Mouse (Mus musculus) hindlimb bud, embryonic 11.5 days (tissue): ENCODE results near the gene Cox8b.
"Not testable (repeated sequence)": the region's sequence is repeated elsewhere in the genome, so short reads cannot be mapped to it uniquely, and the experiment has no call there.

Experiments used
- DNase-seq: peaks from one replicate; pipeline ENCODE4 v3.0.0-alpha.2; 2012; ENCODE audit warnings: low read depth, low spot score; ENCODE audit errors: extremely low spot score

Cox8b gene

DNA sequence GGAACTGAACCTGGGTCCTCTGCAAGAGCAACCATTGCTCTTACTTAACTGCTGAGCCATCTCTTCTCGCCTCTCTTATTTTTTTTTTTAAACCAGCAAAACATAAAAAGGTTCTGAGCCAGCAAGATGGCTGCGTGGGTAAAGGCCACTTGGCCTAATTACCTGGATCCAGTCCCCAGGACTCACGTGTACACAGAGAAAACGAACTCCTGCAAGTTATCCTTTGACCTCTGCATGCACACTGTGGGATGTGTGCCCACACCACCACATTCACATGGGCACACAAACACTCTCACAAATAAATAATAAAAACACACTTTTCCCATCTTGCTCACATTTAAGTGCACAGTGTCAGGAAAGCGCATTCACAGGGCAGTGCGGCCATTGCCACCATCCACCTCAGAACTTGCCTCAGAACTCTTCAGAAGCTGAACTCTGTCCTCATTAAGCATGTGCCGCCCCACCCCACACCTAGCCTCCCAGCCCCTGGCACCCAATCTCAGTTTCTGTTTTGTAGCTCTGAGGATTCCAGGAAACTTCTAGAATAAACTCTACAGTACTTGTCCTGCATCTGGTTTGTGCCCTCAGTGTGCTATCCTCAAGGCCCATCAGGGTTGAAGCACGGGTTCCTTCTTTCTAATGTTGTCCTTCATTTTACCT is 13.9 kb upstream of the Cox8b start:
- no peak for DNase-seq

DNA sequence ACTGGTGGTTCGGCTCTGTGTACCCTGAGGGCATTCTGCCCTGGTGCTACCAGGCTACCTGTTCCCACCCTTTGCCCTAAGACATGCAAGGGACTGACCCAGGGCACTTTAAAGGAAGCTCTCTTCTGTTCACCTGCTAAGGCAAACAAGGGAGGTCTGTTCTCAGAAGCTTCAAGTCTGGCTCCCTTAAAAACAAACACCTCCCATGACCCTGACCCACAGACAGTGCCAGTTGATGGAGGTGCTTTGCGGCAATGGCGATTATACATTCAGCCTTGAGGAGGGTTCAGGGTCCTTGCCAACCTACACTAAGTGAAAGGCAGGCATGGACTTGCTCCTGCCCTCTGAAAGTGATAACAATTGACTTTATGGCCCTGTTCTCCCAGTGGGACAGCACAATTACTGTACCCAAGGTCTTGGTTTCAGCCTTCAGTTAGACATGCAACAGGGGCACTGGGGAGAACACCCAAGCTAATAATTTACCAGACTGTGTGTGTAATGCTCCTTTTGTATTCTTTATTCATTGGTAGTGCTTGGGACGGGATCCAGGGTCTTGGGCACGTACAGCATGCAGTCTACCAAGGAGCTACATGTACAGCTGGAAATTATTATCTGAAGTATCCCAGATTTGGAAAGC is 12.7 kb upstream of the Cox8b start:
- no peak for DNase-seq

DNA sequence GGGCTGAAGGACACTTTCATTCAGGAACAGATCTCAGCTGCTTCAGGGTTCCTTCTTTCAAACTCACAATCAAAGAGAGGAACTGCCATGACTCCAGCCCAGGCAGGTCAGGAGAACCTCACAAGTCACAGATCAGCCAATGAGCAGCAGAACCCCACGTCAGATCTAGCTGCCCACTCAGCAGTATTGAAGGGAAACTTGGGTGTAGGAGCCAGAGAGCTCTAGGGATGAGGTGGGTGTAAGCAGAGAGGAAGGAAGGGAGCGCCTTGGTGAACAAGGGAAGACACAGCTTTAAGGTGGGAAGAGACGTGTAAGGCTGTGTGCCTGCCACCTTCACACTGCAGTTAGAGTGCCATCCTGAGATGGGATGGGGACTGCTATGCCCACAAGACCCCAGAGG is 12.0 kb upstream of the Cox8b start:
- no peak for DNase-seq

DNA sequence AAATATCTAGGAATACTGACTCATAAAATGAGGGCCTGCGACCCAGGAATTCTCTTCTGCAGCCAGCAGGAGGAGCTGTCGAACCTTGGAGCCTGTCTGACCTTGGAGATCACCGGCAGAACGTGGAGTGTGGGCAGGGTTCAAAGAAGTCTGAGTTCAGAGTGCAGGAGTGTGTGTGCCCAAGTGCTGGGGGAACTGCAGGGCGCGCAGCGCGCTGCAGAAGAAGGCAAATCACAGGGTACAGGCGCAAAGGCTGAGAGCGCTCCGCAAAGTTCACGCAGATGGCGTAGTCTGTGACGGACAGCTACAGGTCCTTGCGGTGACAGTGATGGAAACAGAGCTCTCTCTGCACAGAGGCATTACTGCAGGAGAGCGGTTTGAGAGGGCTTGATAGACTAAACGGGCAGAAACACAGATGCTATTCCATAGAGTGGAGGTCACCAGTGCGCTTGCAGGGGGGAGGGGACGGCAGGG is 8.4 kb upstream of the Cox8b start:
- peak; percentile 80 for DNase-seq

DNA sequence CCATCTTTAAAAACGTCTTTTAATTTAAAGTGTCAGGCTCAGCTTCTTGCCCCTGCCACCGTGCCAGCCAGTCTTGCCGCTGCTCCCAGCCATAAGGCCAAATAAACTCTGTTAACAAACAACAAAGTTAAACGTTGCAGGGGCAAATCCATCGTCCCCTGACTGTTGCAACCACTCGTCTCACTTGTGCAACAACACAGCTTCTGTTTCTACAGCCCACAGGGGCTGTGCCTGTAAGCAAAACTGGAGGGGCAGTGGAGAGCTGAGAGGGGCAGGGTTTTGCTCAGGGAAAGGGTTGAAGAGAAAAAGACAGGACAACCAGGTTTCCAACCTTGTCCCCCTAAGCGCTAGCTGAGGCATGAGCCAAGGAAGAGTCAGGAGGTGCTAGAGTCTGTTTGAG is 7.9 kb upstream of the Cox8b start:
- no peak for DNase-seq

DNA sequence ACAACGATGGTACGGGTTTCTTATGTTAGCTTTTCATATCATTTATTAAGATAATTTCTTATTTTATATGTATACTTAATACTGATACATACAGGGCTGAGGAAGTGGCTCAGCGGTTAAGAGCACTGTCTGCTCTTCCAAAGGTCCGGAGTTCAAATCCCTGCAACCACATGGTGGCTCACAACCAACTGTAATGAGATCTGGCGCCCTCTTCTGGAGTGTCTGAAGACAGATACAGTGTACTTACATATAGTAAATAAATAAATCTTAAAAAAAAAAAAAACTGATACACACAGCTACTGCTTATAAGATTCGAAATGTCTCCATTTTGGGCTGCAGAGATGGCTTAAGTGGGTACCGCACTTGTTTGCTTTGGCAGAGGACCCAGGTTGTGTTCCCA is 7.5 kb upstream of the Cox8b start:
- DNase-seq: no peak

DNA sequence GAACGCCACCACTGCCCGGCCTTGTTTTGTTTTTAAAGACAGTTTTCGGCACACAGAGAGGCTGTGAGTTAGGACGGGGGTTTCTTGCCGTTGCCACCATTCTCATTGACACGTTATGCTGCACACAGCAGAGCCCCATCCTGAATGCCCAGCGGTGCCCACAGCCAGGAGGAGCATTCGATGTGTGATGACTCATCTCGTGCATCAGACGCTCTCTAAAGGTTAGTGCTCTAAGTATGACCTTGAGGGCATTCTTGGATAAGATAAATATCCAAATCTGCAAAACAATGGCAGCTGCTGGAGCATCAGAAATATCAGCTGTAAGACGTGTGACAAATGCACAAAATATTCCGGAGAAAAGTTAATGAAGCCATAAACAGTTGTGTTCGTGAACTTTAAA is 6.9 kb upstream of the Cox8b start:
- no peak for DNase-seq

DNA sequence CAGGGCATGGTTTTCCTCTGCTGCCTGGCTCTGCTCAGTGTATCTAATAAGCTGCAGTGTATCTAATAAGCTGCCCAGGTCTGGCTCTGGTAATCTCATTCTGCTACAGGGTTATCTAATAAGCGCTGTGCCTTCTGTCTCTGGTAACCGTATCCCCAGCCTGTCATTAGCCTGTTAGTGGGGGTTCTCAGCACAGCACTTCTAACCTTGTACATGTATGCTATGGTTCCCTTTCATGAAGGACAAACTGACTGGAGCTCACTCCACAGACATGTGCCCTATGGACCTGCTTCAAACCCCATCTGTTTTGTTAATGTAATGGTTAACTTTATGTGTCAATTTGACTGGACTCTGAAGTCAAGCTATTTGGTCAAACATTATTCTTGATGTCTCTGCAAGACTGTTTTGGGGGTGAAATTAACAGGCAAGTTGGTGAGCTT is 5.4 kb upstream of the Cox8b start:
- DNase-seq: no peak

DNA sequence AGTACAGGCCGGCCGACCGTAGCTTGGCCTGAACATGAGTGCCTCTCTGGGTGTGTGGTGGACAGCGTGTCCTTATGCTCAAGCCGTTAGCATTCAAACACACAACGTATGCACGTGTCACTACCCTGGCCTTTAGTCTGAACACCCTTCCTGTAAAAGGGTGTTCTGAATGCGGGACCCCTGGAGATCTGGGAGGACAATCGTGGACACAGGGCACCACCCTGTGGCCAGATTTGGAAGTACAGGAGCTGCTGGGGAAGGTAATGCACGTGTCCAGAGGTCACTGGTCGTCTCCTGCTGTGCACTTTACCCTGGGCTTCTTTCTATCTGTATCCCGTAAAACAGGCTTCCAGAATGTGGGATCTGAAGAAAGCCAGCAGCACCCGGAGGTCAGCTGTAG is 3.0 kb upstream of the Cox8b start:
- DNase-seq: no peak

DNA sequence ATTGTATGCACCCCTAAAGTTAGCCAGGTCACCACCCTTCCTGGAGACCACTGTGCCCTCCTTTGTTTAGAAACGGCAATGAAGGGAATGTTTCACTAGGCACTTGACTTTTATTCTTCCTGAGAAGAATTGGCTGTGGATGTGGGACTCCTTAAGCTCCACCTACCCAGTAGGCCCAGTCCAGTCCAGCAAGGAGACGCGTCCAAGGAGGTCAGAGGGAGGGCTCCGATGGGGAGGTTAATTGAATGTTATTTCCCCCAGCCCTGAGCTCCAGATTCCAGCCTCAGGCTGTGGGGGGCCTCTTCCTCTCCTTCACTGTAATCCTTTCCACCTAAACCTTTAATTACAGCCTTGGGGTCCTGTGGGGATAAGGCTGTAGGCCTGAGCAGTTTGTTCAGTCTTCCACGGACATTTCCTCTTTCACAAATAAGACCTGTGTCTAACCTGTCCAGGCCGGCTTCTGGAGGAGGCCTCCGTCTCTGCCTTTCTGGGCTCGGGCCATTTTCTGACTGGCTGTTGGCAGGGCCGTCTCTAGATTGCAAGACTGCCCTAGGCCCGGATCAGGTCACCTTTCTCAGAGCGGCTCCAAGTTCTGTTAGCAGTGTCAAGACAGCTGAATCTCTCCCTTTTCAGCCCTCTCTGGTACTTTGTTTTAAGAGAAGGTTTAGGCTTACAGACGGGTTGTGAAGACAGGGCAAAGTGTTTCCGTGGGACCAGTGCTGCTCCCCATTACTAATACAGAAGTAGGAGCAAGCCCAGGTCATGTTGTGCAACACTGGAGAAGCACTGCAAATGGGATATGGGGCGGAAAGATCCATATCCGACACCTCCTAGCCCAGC is 2.0 kb upstream of the Cox8b start:
- DNase-seq: no peak

DNA sequence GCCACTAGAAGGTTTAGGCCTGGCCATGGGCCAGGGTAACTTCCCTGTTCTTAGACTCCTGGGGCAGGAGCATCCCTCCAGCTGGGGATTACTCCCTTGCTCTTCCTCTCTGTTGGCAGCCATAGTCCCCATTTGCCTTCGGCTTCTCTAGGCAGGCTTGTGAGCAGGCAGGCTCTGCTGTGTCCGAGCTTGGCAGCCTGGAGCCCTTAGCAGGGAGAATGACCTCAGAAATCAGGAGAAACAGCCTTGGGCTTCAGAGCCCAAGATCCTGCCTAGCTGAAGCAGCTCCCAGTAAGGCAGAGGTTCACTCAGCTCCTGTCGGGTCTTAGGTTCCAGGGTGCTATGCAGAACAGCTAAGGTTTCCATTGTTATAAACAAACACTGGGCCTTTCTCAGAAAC is 1.1 kb downstream of the Cox8b start:
- DNase-seq: no peak

DNA sequence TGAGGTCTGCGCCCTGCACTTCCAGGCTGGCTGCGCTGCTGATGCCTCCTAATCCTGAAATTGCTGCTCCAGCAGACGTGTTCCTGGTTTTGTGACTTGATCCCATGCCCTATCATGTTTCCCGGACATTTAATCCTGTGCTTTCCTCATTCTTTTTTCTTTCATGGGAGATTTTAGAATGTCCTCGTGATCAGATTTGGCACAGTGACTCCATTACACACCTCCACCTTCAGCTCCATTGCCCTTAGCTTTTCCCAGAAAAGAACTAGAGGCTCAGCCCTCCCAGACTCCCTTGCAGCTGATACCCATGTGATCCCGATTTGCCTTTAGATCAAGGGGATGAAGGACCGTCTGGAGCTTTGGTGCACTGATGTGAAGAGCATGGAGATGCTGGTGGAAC is 2.4 kb downstream of the Cox8b start:
- DNase-seq: no peak

DNA sequence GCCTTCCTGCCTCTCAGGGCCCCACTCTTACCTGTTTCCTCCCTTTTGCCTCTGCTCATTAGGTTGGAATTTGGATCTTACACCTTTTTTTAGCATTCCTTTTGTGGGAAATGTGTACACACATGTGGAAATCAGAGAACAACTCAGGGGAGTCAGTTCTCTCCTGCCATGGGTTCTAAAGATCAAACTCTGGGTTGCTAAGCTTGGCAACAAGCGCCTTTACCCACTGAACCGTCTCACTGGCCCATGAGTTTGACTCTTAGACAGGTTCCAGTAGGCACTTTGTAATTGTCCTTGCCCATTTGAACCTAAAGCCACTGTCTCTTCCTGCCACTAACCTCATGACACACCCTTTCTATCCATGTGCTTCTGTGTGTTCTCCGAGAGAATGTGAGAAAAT is 5.6 kb downstream of the Cox8b start:
- no peak for DNase-seq

DNA sequence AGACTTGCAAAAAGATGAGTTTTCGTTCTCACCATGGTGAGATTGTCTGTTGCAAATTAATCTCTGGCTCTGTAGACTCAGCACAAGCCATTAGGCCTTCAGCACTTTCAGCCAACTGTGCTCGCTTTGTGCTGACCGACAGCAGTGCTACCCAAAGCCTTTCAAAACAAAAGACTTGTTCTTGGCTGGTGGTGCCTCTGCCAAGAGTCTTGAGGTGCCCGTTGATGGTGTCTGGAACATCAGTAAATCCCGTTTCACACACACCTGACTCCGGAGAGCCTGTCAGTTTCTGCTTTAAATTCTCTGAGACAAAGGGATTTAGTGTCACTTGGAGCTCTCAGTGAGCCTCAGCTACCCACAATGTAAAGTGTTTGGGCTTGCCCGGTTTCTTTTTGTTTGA is 6.2 kb downstream of the Cox8b start:
- no peak for DNase-seq

DNA sequence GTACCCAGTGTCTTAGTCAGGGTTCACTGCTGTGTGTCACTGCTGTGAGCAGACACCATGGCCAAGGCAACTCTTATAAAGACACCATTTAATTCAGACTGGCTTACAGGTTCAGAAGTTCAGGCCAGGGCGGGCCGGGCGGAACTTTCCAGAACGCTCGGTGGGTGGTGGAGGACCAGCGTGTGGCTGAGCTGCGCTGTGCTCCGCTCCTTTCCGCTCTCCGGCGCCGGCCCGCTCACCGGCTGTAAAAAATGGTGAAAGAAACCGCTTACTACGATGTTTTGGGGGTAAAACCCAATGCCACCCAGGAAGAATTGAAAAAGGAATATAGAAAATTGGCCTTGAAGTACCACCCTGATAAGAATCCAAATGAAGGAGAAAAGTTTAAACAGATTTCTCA is 9.6 kb downstream of the Cox8b start:
- DNase-seq: not testable (repeated sequence)

DNA sequence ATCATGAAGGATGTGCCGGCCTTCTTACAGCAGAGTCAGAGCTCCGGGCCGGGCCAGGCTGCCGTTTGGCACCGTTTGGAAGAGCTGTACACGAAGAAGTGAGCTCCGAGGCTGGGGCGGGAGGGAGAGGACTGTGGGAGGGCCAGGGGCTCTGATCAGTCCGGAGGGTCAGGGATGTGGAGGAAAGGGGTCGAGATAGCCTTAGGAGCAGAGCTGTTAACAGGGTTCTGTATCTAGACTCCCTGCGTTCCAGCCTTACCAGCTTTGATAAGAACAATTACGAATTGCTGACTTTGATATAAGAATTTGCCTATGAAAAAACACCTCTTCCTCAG is 17.8 kb downstream of the Cox8b start:
- no peak for DNase-seq

DNA sequence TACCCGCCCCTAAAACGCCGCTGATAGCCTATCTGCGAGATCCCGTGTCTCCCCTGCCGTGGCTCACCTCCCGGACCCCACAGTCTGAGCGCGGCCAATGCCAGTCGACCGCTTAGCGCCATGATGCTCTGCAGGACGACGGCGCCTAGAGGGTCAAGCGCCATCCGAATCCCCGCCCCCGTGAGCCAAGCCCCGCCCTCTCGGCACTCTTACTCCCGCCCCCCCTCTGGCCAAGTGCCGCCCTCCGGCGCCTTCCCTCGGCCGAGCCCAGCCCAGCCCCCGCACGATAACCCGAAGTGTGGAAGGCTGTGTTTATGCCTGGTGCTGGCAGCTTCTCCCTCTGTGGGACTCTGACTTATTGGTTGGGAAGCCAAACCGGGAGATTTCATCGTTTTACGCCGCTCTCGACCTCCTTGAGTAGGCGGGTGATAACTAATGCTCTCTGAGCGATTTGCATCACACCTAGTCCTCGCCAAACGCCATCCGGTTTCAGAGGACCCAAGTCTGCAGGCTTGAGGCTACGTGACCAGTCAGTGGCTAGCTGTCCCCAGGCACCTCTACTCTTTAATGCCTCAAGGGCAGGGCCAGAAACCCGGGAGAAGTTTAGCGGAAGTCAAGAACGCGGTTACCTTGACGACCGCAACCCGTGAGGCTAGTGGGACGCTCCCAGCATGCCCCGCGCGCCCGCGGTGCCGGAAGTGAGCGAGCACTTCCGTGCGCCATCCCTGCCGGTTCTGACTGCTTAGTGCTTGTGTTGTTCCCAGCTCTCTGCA is 18.4 kb downstream of the Cox8b start, which contains the start of the genes Psmd13 and Sirt3:
TSS of gene Psmd13 (plus strand) at position 273 of the 773 bp plus-strand sequence.
TSS of gene Sirt3 (minus strand) at position 614 of the 773 bp plus-strand sequence.
- peak; percentile 86 for DNase-seq

DNA sequence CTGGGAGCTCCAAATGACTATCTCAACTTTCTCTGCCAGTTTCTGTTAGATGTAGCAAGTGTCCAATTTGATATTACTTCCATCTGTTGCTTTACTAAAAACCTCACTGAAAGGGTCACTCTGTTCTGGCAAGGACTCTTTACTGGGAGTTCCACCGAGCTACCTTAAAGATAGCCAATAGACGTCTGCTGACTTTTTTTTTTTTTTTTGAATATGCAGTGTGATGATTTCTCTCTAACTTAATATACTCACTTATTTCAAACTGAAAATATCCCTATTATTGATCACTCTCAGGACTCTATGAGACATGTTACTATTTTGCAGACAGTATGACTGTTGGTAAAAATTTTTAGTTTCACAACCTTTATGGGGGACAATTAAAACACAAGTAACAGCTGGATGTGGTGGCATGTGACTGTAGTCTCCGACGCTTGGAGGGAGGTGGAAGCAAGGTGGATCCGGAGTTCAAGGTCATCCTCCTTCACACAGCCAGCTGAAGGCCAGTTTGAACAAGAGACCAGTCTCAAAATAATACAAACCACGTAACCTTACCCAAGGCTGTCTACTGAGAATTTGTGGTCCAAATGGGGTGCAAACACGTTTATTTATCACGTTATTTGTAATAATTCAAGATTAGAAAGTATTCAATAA is 19.3 kb downstream of the Cox8b start:
- no peak for DNase-seq

DNA sequence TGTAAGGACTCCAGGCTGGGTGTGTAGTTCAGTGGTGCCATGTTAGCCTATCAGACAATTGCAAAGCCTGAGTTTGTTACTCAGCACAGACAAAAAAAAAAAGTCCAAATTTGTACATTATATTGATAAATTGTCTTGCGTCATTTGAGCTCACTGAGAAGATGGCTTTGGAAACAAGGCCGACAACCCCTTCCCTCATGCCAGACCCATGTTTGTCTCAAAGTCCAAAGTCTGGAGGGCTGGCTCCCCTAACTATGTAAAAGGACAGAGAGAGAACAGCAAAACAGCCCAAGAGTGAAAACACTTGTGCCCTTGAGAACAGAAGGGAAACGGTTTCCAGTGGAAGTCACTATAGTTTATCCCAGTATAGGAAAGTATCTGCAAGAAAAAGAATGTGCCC is 19.8 kb downstream of the Cox8b start:
- no peak for DNase-seq

DNA sequence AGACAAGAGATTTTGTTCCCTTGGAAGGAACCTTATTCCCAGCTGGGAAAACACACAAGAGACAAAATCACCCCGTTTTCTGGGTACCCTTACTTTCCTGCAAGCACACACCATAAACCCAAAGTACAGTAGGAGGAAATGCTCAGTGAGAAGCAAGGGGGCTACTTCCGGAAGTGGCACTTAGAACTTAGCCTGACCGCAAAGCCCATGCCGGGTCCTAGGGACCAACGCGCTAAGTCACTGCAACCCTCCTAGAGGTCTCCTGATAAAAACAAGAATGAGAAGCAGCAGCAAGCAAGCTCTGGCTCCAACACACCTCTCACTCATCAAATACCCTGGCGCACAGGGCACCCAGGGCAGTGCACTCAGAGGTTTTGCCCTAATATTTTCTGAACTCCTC is 20.9 kb downstream of the Cox8b start:
- no peak for DNase-seq

DNA sequence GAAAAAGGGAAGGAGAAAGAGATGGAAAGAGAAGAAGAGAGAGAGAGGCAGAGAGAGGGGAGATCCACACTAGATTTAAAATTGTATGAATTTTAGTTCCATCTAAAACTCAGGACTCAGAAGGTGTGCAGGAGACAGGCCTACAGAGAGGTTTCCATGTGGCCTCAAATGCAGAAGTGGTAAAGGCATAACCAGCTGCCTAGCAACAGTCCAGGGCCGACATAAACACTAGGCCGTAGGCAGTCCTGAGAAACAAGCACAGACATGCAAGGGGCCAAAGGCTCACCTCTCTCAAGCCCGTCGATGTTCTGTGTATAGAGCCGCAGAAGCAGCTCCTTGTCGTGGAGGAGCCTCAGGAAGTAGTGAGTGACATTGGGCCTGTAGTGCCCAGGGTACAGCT is 22.9 kb downstream of the Cox8b start:
- DNase-seq: no peak
